Mouse (Mus musculus) forebrain, postnatal 0 days (tissue): Measurements from ENCODE around the gene Lrig2. TPM values are rescaled to one million over a fixed set of nuclear protein-coding genes. Genes with fewer than 3 reads are reported as not detected.

Experiments
- ATAC-seq: fragments of 200-750 bp; cut with Nextera tagmentation; 2 replicates; pipeline ENCODE4 v1.8.0; 2017; ENCODE audit warnings: mild to moderate bottlenecking, moderate library complexity
- DNase-seq: peaks from one replicate; pipeline ENCODE4 v3.0.0-alpha.2; 2015
- H3K27ac ChIP-seq: fragments of 300-500 bp; sonication (generic); 2 replicates; pipeline ENCODE4 v1.5.1; 2014; ENCODE audit warnings: low read depth, mild to moderate bottlenecking, antibody characterized with exemption, low read length, moderate library complexity, mixed read lengths
- H3K27me3 ChIP-seq: fragments of 300-500 bp; sonication (generic); 2 replicates; pipeline ENCODE4 v1.6.1; 2014; ENCODE audit warnings: mild to moderate bottlenecking, low read length, mixed read lengths; ENCODE audit not compliant: insufficient read depth
- H3K36me3 ChIP-seq: fragments of 300-500 bp; sonication (generic); 2 replicates; pipeline ENCODE4 v1.6.1; 2014; ENCODE audit warnings: mild to moderate bottlenecking, moderate library complexity; ENCODE audit not compliant: insufficient read depth
- H3K4me1 ChIP-seq: fragments of 300-500 bp; sonication (generic); 2 replicates; pipeline ENCODE4 v1.6.1; 2014; ENCODE audit warnings: antibody characterized with exemption; ENCODE audit not compliant: insufficient read depth
- H3K4me2 ChIP-seq: fragments of 300-500 bp; sonication (generic); 2 replicates; pipeline ENCODE4 v1.6.1; 2014; ENCODE audit warnings: low read depth, mild to moderate bottlenecking, moderate library complexity
- H3K4me3 ChIP-seq: fragments of 300-500 bp; sonication (generic); 2 replicates; pipeline ENCODE4 v1.5.1; 2014; ENCODE audit warnings: low read depth, low read length, mixed read lengths
- H3K9ac ChIP-seq: fragments of 300-500 bp; sonication (generic); 2 replicates; pipeline ENCODE4 v1.6.1; 2014; ENCODE audit warnings: mild to moderate bottlenecking
- H3K9me3 ChIP-seq: fragments of 300-500 bp; sonication (generic); 2 replicates; pipeline ENCODE4 v1.6.1; 2016; ENCODE audit warnings: low read length
- CTCF ChIP-seq: sonication (generic); IDR thresholded peaks from 2 replicates; pipeline ENCODE4 v1.5.1; 2016; ENCODE audit warnings: antibody characterized with exemption, control low read depth, low read depth
- WGBS: fragments of 180-500 bp; shearing (Covaris S2); extraction: QIAGEN DNeasy Blood & Tissue Kit; methylation state at CpG from one replicate; pipeline ENCODE4 v1.1.7; 2014; 5-methylcytosine and 5-hydroxymethylcytosine counted together
- polyA plus RNA-seq: library from polyadenylated mRNA; unstranded; fragments of >200 nt; fragmentation: Nextera tagmentation; extraction: Ambion mirVana; gene quantifications from 2 replicates; pipeline ENCODE4 v1.2.1, GENCODE M21; 2015
- total RNA-seq: library from RNA; depleted of rRNA; stranded (reverse); fragments of >200 nt; gene quantifications from 2 replicates; pipeline ENCODE4 v1.2.3, GENCODE M21; 2014; rRNA removed

Lrig2 gene
- total and polyA plus RNA-seq, 2 experiments from 2014 or later, result 14.8 to 45.1 TPM

DNA sequence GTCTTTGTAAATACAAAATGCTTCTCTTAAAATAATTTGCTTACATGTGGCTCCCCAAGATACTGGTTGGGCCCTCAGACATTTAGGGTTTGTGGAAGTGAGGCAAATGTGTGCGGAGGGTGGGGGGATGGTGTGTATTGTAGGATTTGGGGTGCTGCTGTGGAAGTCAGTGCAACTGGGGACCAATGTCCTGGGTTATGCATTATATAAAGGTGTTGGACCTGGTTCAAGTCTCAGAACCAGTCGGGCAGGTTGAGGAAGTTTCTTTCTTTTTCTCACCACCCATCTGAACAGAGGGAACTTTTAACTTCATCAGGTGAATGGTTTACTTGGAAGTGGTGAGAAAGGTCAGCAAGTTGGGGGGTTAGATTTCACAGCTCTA, 161.9 kb downstream of the Lrig2 start:
- no peak overlapping the region for H3K9ac ChIP-seq
- H3K9me3 ChIP-seq, result no peaks in the 10 kb centered on the region
- ATAC-seq (no peak), DNase-seq (no peak)
- no peaks in the 10 kb centered on the region for H3K27me3 ChIP-seq
- no peak overlapping the region for H3K4me2 ChIP-seq
- no peak overlapping the region for H3K27ac ChIP-seq
- 38% methylated on average over 2 of the region's 2 CpGs for WGBS
- 0 out of 2 replicates have a peak, but pooled peaks cover 4% of the 10 kb centered on the region for H3K4me1 ChIP-seq
- H3K36me3 ChIP-seq, result no peaks in the 10 kb centered on the region
- H3K4me3 ChIP-seq, result no peak overlapping the region
- TF ChIP-seq CTCF, result no peak

DNA sequence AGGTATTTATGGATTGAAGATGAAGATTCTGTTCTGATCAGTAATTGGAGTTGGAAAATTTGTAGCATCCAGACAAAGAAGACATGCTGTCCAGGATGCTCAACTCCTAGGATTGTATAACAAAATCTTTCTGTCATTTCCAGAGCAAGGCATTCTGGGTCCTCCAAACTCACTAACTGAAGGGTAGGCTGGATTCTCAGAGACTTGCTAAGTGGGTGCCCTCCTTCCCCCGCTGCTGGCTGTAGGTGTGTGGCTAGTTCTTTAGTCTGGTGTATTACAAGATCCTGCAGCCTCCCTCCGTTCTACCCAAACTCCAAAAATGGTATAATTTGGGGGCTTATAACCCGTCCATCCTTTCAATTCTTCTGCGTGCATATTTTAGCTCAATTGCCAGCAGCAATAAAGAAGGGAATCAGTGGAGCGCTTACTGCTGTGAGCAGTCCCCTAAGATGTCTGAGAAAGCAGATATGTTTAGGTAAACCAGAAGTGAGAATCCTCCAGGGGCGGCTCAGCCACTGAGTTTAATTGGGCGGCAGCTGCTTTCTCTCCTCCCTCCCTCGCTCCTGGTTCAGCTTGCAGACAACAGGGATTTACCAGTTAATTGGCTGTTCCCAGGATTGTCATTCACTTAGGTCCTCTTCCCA, 162.4 kb downstream of the Lrig2 start:
- TF ChIP-seq CTCF, result no peak
- Histone ChIP-seq H3K9ac (no peak overlapping the region), H3K4me1 (0 out of 2 replicates have a peak, but pooled peaks cover 4% of the 10 kb centered on the region), H3K27ac (no peak overlapping the region), H3K4me3 (no peak overlapping the region), H3K4me2 (no peak overlapping the region), H3K27me3 (no peaks in the 10 kb centered on the region), H3K36me3 (no peaks in the 10 kb centered on the region), H3K9me3 (no peaks in the 10 kb centered on the region)
- DNase-seq, result no peak
- WGBS, result 9% methylated on average over 8 of the region's 8 CpGs
- no peak for ATAC-seq

Other genes with a start within 250 kb of the Lrig2 start
- gene Slc16a1, start 126.8 kb upstream of the Lrig2 start, total RNA-seq, result 32.1 and 33.4 TPM in 2 replicates
- gene Slc16a1, start 126.8 kb upstream of the Lrig2 start, polyA plus RNA-seq, result 17.4 and 20.2 TPM in 2 replicates